Mouse (Mus musculus): ENCODE results near the gene Coq5. TPM values are rescaled to one million over a fixed set of nuclear protein-coding genes. Genes with fewer than 3 reads are reported as not detected.

Coq5 gene
- polyA plus RNA-seq, 1 experiment from 2014 or later, result 56.5 TPM

- Histone ChIP-seq H3K9ac (peak overlapping the region; percentile 99), H3K4me1 (replicated peaks) (peaks cover 49% of the 10 kb centered on the region), H3K9me3 (no peaks in the 10 kb centered on the region), H3K27ac (peak overlapping the region; percentile 90), H3K4me3 (peak overlapping the region; percentile 100), H3K4me2 (peak overlapping the region; percentile 93), H3K36me3 (peaks cover 16% of the 10 kb centered on the region), H3K27me3 (no peaks in the 10 kb centered on the region)
- WGBS, result under 1% methylated on average over 68 of the region's 77 CpGs
- ATAC-seq (ENCODE audit: low FRiP score), result peak; percentile 32
Observed at GRCm38 (mm10) chr5:115271931-115272811, 7.3 kb upstream of the Coq5 start.

- Histone ChIP-seq H3K4me2 (peak within 1 kb of the TSS; percentile 93), H3K4me1 (replicated peaks) (peaks cover 45% of the 10 kb centered on the region), H3K4me3 (peak within 1 kb of the TSS; percentile 100)
Observed at GRCm38 (mm10) chr5:115272812-115273548, 6.5 kb upstream of the Coq5 start, which contains the start of gene Rnf10. Rnf10 (minus strand) TSS chr5:115272898.

GRCm38 (mm10) chr5:115273549-115274135, 5.8 kb upstream of the Coq5 start:
- Histone ChIP-seq H3K4me3 (peak overlapping the region; percentile 100; the same call in 1 of the 2 replicates), H3K27ac (peak overlapping the region; percentile 90), H3K9ac (peak overlapping the region; percentile 99; the same call in 1 of the 2 replicates), H3K27me3 (no peaks in the 10 kb centered on the region), H3K4me1 (replicated peaks) (peaks cover 38% of the 10 kb centered on the region), H3K36me3 (peaks cover 15% of the 10 kb centered on the region), H3K4me2 (peak overlapping the region; percentile 58), H3K9me3 (no peaks in the 10 kb centered on the region)
- WGBS, result 81% methylated on average over 6 of the region's 6 CpGs
- ATAC-seq (ENCODE audit: low FRiP score), result no peak

More at GRCm38 (mm10) chr5:115272812-115273548, 6.5 kb upstream of the Coq5 start, which contains the start of gene Rnf10:
- Histone ChIP-seq H3K27ac (peak within 1 kb of the TSS; percentile 90), H3K36me3 (peaks cover 16% of the 10 kb centered on the region), H3K9me3 (no peaks in the 10 kb centered on the region), H3K27me3 (no peaks in the 10 kb centered on the region), H3K9ac (peak within 1 kb of the TSS; percentile 99)
- ATAC-seq (ENCODE audit: low FRiP score), result peak; percentile 84
- WGBS, result 15% methylated on average over 26 of the region's 26 CpGs

- H3K4me2 ChIP-seq, result no peak overlapping the region
- peaks cover 31% of the 10 kb centered on the region for H3K4me1 ChIP-seq (replicated peaks)
- no peaks in the 10 kb centered on the region for H3K27me3 ChIP-seq
- WGBS, result 74% methylated on average over 1 of the region's 1 CpGs
- no peak for ATAC-seq (ENCODE audit: low FRiP score)
- H3K27ac ChIP-seq, result no peak overlapping the region
- no peaks in the 10 kb centered on the region for H3K9me3 ChIP-seq
- no peak overlapping the region for H3K9ac ChIP-seq
- peaks cover 8% of the 10 kb centered on the region; the same call in 1 of the 2 replicates for H3K36me3 ChIP-seq
- no peak overlapping the region for H3K4me3 ChIP-seq
Observed at GRCm38 (mm10) chr5:115274353-115274752, 5.1 kb upstream of the Coq5 start.

GRCm38 (mm10) chr5:115274771-115275170, 4.7 kb upstream of the Coq5 start:
- 91% methylated on average over 1 of the region's 1 CpGs for WGBS

GRCm38 (mm10) chr5:115275998-115276397, 3.5 kb upstream of the Coq5 start:
- Histone ChIP-seq H3K36me3 (no peaks in the 10 kb centered on the region), H3K4me2 (no peak overlapping the region), H3K9ac (no peak overlapping the region), H3K4me3 (no peak overlapping the region), H3K27me3 (no peaks in the 10 kb centered on the region), H3K4me1 (replicated peaks) (peaks cover 21% of the 10 kb centered on the region), H3K9me3 (no peaks in the 10 kb centered on the region), H3K27ac (no peak overlapping the region)
- ATAC-seq (ENCODE audit: low FRiP score), result no peak
- WGBS, result 31% methylated on average over 14 of the region's 14 CpGs

More at GRCm38 (mm10) chr5:115274771-115275170, 4.7 kb upstream of the Coq5 start:
- no peak for ATAC-seq (ENCODE audit: low FRiP score)
- no peak overlapping the region for H3K4me3 ChIP-seq
- no peaks in the 10 kb centered on the region for H3K27me3 ChIP-seq
- H3K4me2 ChIP-seq, result no peak overlapping the region
- H3K9ac ChIP-seq, result no peak overlapping the region
- H3K9me3 ChIP-seq, result no peaks in the 10 kb centered on the region
- no peak overlapping the region for H3K27ac ChIP-seq
- H3K4me1 ChIP-seq (replicated peaks), result peaks cover 27% of the 10 kb centered on the region
- peaks cover 4% of the 10 kb centered on the region; the same call in 1 of the 2 replicates for H3K36me3 ChIP-seq

GRCm38 (mm10) chr5:115278053-115278452, 1.4 kb upstream of the Coq5 start:
- no peak overlapping the region for H3K4me2 ChIP-seq
- H3K4me3 ChIP-seq, result no peak overlapping the region
- H3K9me3 ChIP-seq, result no peaks in the 10 kb centered on the region
- ATAC-seq (ENCODE audit: low FRiP score), result no peak
- H3K27me3 ChIP-seq, result no peaks in the 10 kb centered on the region
- H3K9ac ChIP-seq, result no peak overlapping the region
- H3K36me3 ChIP-seq, result no peaks in the 10 kb centered on the region
- 83% methylated on average over 1 of the region's 1 CpGs for WGBS
- no peak overlapping the region for H3K27ac ChIP-seq
- peaks cover 13% of the 10 kb centered on the region for H3K4me1 ChIP-seq (replicated peaks)

GRCm38 (mm10) chr5:115278785-115279184, 681 bp upstream of the Coq5 start:
- Histone ChIP-seq H3K4me3 (no peak overlapping the region), H3K9ac (no peak overlapping the region), H3K4me2 (no peak overlapping the region), H3K9me3 (no peaks in the 10 kb centered on the region), H3K27me3 (no peaks in the 10 kb centered on the region), H3K27ac (no peak overlapping the region), H3K4me1 (replicated peaks) (peaks cover 6% of the 10 kb centered on the region), H3K36me3 (peaks cover 6% of the 10 kb centered on the region)
- WGBS, result 69% methylated on average over 2 of the region's 2 CpGs
- 0 out of 2 replicates have a peak, but pooled peaks have one; percentile 46 for ATAC-seq (ENCODE audit: low FRiP score)

GRCm38 (mm10) chr5:115280050-115280687, 703 bp downstream of the Coq5 start:
- peak overlapping the region; percentile 93 for H3K4me2 ChIP-seq
- peak overlapping the region; percentile 78 for H3K27ac ChIP-seq
- H3K4me3 ChIP-seq, result peak overlapping the region; percentile 95
- 9% methylated on average over 17 of the region's 17 CpGs for WGBS
- peak; percentile 54 for ATAC-seq (ENCODE audit: low FRiP score)
- H3K9me3 ChIP-seq, result no peaks in the 10 kb centered on the region
- peaks cover 6% of the 10 kb centered on the region for H3K4me1 ChIP-seq (replicated peaks)
- H3K36me3 ChIP-seq, result peaks cover 19% of the 10 kb centered on the region
- peak overlapping the region; percentile 92 for H3K9ac ChIP-seq
- H3K27me3 ChIP-seq, result no peaks in the 10 kb centered on the region

GRCm38 (mm10) chr5:115284735-115285134, 5.3 kb downstream of the Coq5 start:
- Histone ChIP-seq H3K36me3 (peaks cover 44% of the 10 kb centered on the region), H3K4me2 (no peak overlapping the region), H3K27ac (no peak overlapping the region), H3K9ac (no peak overlapping the region), H3K4me1 (replicated peaks) (peaks cover 6% of the 10 kb centered on the region), H3K27me3 (no peaks in the 10 kb centered on the region), H3K9me3 (no peaks in the 10 kb centered on the region), H3K4me3 (no peak overlapping the region)
- 93% methylated on average over 3 of the region's 3 CpGs for WGBS
- ATAC-seq (ENCODE audit: low FRiP score), result no peak

GRCm38 (mm10) chr5:115294173-115294572, 14.7 kb downstream of the Coq5 start:
- Histone ChIP-seq H3K27ac (no peak overlapping the region), H3K9ac (no peak overlapping the region), H3K4me3 (no peak overlapping the region), H3K36me3 (peaks cover 91% of the 10 kb centered on the region), H3K9me3 (no peaks in the 10 kb centered on the region), H3K4me2 (no peak overlapping the region), H3K27me3 (no peaks in the 10 kb centered on the region), H3K4me1 (replicated peaks) (peaks cover 22% of the 10 kb centered on the region)
- 90% methylated on average over 8 of the region's 8 CpGs for WGBS
- no peak for ATAC-seq (ENCODE audit: low FRiP score)

All from hindbrain, embryonic 13.5 days (tissue).